ENCODE assay signal across 18 mouse cellular contexts in the genomic region with DNA sequence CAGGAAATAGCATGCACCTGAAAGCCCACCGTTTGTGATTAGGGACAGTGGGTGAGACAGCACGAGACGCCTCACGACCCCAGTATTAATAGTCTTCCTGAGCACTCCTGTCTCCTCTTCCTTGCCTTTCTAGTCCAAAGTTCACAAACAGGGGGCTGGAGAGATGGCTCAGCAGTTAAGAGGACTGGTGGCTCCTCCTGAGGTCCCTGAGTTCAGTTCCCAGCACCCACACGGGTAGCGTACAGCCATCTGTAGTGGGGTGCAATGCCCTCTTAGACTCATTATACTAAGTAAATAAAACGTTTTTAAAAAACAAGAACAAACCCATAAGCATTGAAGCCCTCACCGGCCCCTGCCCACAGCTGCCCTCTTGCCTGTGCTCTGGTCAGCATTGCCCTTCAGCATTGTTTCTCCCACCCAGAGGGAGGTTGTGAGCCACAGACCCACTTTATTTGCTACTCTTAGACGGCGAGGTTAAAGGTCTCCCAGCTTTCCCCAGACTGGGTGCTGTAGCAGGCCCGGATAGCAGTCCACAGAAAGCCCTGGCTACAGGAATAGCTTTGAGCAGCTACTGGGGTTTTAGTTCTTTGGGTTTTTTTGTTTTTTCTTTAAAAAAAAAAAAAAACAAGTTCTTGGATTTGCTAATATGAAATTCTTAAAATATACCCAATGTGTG. TPM values are rescaled to one million over a fixed set of nuclear protein-coding genes. Genes with fewer than 3 reads are reported as not detected.
DNase-seq lines count a peak whose midpoint lies in the region; ATAC-seq and TF ChIP-seq lines count a peak whose summit lies in the region.
"Had no signal": no experiment of that assay in that cellular context is flagged by ENCODE, and none has a peak within 500 bp of the region (broad histone marks: within the 10 kb centered on the region; RNA-seq: fewer than 3 reads in every experiment).

No protein-coding gene starts in this region.

- peak overlapping the region; percentile 66 for H3K4me3 ChIP-seq in gastrocnemius, adult 2 months
- no peak overlapping the region for H3K4me3 ChIP-seq in liver, embryonic 12.5 days
- no peak overlapping the region for H3K4me3 ChIP-seq in liver, postnatal 0 days (ENCODE audit: low read depth, low read length)
- H3K4me3 ChIP-seq: embryonic facial prominence, embryonic 13.5 days; forebrain, embryonic 13.5 days; heart, embryonic 15.5 days; hindbrain, embryonic 10.5 days had no signal

- H3K4me2 ChIP-seq in liver, embryonic 12.5 days, result no peak overlapping the region
- H3K4me2 ChIP-seq in liver, postnatal 0 days (ENCODE audit: low read depth, low read length), result peak overlapping the region; percentile 53
- H3K4me2 ChIP-seq: embryonic facial prominence, embryonic 13.5 days; forebrain, embryonic 13.5 days; heart, embryonic 11.5 days; heart, embryonic 15.5 days; hindbrain, embryonic 14.5 days had no signal

- H3K4me1 ChIP-seq in liver, embryonic 12.5 days, result peaks cover 81% of the 10 kb centered on the region
- H3K4me1 ChIP-seq in liver, postnatal 0 days (ENCODE audit: insufficient read depth), result peaks cover 57% of the 10 kb centered on the region
- H3K4me1 ChIP-seq: forebrain, embryonic 13.5 days; hindbrain, embryonic 10.5 days had no signal

- TF ChIP-seq CTCF in gastrocnemius, adult 2 months (IDR thresholded peaks at IDR 0.05), result no peak
- TF ChIP-seq CTCF in liver, postnatal 0 days (IDR thresholded peaks at IDR 0.05; ENCODE audit: low read depth), result no peak

- no peaks in the 10 kb centered on the region for H3K27me3 ChIP-seq in liver, embryonic 12.5 days (replicated peaks)
- no peaks in the 10 kb centered on the region for H3K27me3 ChIP-seq in liver, postnatal 0 days (ENCODE audit: insufficient read depth, low read length)
- H3K27me3 ChIP-seq: embryonic facial prominence, embryonic 13.5 days; forebrain, embryonic 13.5 days; heart, embryonic 15.5 days had no signal

- no peak for ATAC-seq in liver, embryonic 12.5 days
- 0 out of 2 replicates have a peak, but pooled peaks have one; percentile 4 for ATAC-seq in liver, postnatal 0 days
- ATAC-seq: forebrain, embryonic 13.5 days had no signal

- peak overlapping the region; percentile 87 for H3K27ac ChIP-seq in gastrocnemius, adult 2 months
- H3K27ac ChIP-seq in liver, embryonic 12.5 days, result peak overlapping the region; percentile 59; the same call in 1 of the 2 replicates
- H3K27ac ChIP-seq in liver, postnatal 0 days (ENCODE audit: low read depth), result peak overlapping the region; percentile 79
- H3K27ac ChIP-seq: embryonic facial prominence, embryonic 13.5 days; forebrain, embryonic 13.5 days; heart, embryonic 15.5 days; hindbrain, embryonic 10.5 days; hindbrain, embryonic 14.5 days had no signal

- intact Hi-C loops in gastrocnemius, adult 2 months (cut with DNase I), result no loop called here
- intact Hi-C loops in gastrocnemius, postnatal 36 days (cut with DNase I), result no loop called here

- no peak for DNase-seq in gastrocnemius, adult 2 months
- no peak for DNase-seq in gastrocnemius, postnatal 36 days
- no peak for DNase-seq in liver
- no peak for DNase-seq in liver, postnatal 0 days
- no peak for DNase-seq in spleen, postnatal 14 days (ENCODE audit: low spot score in 2 of 2)
- no peak for DNase-seq in neural tube, embryonic 10.5 days (ENCODE audit: extremely low spot score, low spot score)
- DNase-seq: adrenal gland, postnatal 10 days; cerebellum, adult 18-20 months; cerebellum, adult 9-11 months; cerebellum, postnatal 36 days; heart, adult 18-20 months had no signal

- TF ChIP-seq EP300 in liver, postnatal 0 days (IDR thresholded peaks at IDR 0.05; ENCODE audit: low read depth), result no peak

- no peaks in the 10 kb centered on the region for H3K9me3 ChIP-seq in liver, embryonic 12.5 days (replicated peaks)
- no peaks in the 10 kb centered on the region for H3K9me3 ChIP-seq in liver, postnatal 0 days (ENCODE audit: low read length)
- H3K9me3 ChIP-seq: embryonic facial prominence, embryonic 13.5 days; forebrain, embryonic 13.5 days; heart, embryonic 15.5 days; hindbrain, embryonic 10.5 days had no signal

- peaks cover 37% of the 10 kb centered on the region for H3K36me3 ChIP-seq in liver, embryonic 12.5 days
- H3K36me3 ChIP-seq in liver, postnatal 0 days (replicated peaks; ENCODE audit: insufficient read depth, low read length), result peaks cover 55% of the 10 kb centered on the region
- H3K36me3 ChIP-seq: embryonic facial prominence, embryonic 13.5 days; hindbrain, embryonic 10.5 days had no signal

- 73% methylated on average over 11 of the region's 11 CpGs for WGBS in liver, embryonic 12.5 days (ENCODE audit: insufficient replicate concordance)
- 72% methylated on average over 11 of the region's 11 CpGs for WGBS in liver, postnatal 0 days (ENCODE audit: insufficient replicate concordance)

- H3K9ac ChIP-seq in liver, embryonic 12.5 days, result no peak overlapping the region
- peak overlapping the region; percentile 52 for H3K9ac ChIP-seq in liver, postnatal 0 days (replicated peaks)
- H3K9ac ChIP-seq: embryonic facial prominence, embryonic 13.5 days; forebrain, embryonic 13.5 days; heart, embryonic 15.5 days; hindbrain, embryonic 14.5 days had no signal

RNA-seq across cellular contexts. Expression of a gene that starts 22.8 kb away (rescaled TPM):
- total RNA-seq in gastrocnemius, adult 2 months (2021), result 100 to 1,000 TPM; 224 to 367 TPM
- 100 to 1,000 TPM; 260 to 328 TPM for total RNA-seq in gastrocnemius, postnatal 36 days (2021)
- 42.5 and 44.1 TPM in 2 replicates for polyA plus RNA-seq in liver, embryonic 12.5 days (2016; fragmentation: Nextera tagmentation; extraction: Ambion mirVana)
- polyA plus RNA-seq in liver, postnatal 0 days (2015; fragmentation: Nextera tagmentation; extraction: Ambion mirVana), result 428 and 466 TPM in 2 replicates

RNA-seq across cellular contexts. Expression of a gene that starts 58.2 kb away (rescaled TPM):
- total RNA-seq in gastrocnemius, adult 2 months (2021), result under 1 TPM in 1 of 2 experiments, not detected in 1; 0.31 TPM
- under 1 TPM; 0.26 to 0.62 TPM for total RNA-seq in gastrocnemius, postnatal 36 days (2021)
- 20.7 and 22.2 TPM in 2 replicates for polyA plus RNA-seq in liver, embryonic 12.5 days (2016; fragmentation: Nextera tagmentation; extraction: Ambion mirVana)
- polyA plus RNA-seq in liver, postnatal 0 days (2015; fragmentation: Nextera tagmentation; extraction: Ambion mirVana), result 8.2 and 9.7 TPM in 2 replicates
